Mouse (Mus musculus): ENCODE data around the gene Rora. TPM values are rescaled to one million over a fixed set of nuclear protein-coding genes. Genes with fewer than 3 reads are reported as not detected.

Rora gene
- polyA plus RNA-seq, 1 experiment from 2014 or later = 7.5 TPM

DNA sequence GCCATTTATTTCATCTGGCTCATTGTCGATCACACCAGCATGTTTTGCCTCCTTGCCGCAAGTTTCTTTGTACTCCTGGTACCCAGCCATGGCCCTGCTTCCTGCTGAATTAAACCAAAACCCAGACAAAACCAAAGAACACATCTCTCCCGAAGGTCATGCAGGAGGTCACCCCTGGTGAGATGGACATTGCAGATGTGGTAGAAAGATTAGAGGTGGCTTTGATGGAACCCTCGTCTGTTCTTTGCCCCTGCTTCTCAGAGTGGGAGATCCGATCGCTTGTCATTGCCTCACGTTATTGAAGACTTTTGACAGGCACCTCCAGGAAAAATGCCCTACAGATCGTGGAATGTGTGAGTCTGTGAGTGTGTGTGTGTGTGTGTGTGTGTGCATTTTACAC, 616.8 kb downstream of the Rora start:
- H3K27me3 ChIP-seq (ENCODE audit: control insufficient read depth, insufficient read depth, low read length) = no peaks in the 10 kb centered on the region
- no peak for ATAC-seq (ENCODE audit: low FRiP score, low TSS enrichment)
- no peak overlapping the region for H3K9ac ChIP-seq (ENCODE audit: low read length)
- no peaks in the 10 kb centered on the region for H3K36me3 ChIP-seq (ENCODE audit: control insufficient read depth, insufficient read depth, low read length)
- H3K9me3 ChIP-seq (ENCODE audit: control insufficient read depth, low read length) = no peaks in the 10 kb centered on the region
- no peak overlapping the region for H3K27ac ChIP-seq (replicated peaks)
- WGBS = 79% methylated on average over 8 of the region's 8 CpGs
- no peak for DNase-seq (ENCODE audit: low spot score)
- H3K4me1 ChIP-seq (replicated peaks; ENCODE audit: control insufficient read depth, insufficient read depth) = no peaks in the 10 kb centered on the region
- TF ChIP-seq EP300 (optimal IDR thresholded peaks at IDR 0.05) (no peak), CTCF (IDR thresholded peaks at IDR 0.05; ENCODE audit: low read depth) (no peak)
- no peak overlapping the region for H3K4me2 ChIP-seq (replicated peaks; ENCODE audit: low read depth)
- H3K4me3 ChIP-seq (ENCODE audit: low read depth, low read length) = no peak overlapping the region

DNA sequence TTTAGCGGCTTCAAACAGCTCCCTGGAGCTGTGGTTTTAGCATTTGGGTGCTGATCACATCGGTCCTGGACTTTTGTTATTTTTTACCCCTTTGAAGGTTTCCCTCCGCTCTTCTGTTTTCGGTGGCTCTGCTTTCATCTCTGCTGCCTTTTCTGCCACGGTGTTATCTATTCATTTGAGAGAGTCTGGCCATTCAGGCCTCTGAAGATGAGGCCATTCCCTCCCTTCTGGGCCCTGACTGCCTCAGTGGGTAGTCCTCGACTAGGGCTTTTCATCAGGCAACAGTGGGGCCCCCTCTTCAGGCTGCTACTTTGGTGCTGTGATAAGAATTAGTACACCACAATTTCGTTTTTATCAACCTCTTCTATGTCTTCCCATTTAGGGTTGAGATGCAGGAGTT, 617.3 kb downstream of the Rora start:
- Histone ChIP-seq H3K4me2 (replicated peaks; ENCODE audit: low read depth) (no peak overlapping the region), H3K4me1 (replicated peaks; ENCODE audit: control insufficient read depth, insufficient read depth) (no peaks in the 10 kb centered on the region), H3K9me3 (ENCODE audit: control insufficient read depth, low read length) (no peaks in the 10 kb centered on the region), H3K36me3 (ENCODE audit: control insufficient read depth, insufficient read depth, low read length) (no peaks in the 10 kb centered on the region), H3K27me3 (ENCODE audit: control insufficient read depth, insufficient read depth, low read length) (no peaks in the 10 kb centered on the region), H3K27ac (replicated peaks) (no peak overlapping the region), H3K4me3 (ENCODE audit: low read depth, low read length) (no peak overlapping the region), H3K9ac (ENCODE audit: low read length) (no peak overlapping the region)
- ATAC-seq (ENCODE audit: low FRiP score, low TSS enrichment) (no peak), DNase-seq (ENCODE audit: low spot score) (no peak)
- no peak for TF ChIP-seq CTCF (IDR thresholded peaks at IDR 0.05; ENCODE audit: low read depth)
- TF ChIP-seq EP300 (optimal IDR thresholded peaks at IDR 0.05) = no peak
- 56% methylated on average over 7 of the region's 7 CpGs for WGBS

DNA sequence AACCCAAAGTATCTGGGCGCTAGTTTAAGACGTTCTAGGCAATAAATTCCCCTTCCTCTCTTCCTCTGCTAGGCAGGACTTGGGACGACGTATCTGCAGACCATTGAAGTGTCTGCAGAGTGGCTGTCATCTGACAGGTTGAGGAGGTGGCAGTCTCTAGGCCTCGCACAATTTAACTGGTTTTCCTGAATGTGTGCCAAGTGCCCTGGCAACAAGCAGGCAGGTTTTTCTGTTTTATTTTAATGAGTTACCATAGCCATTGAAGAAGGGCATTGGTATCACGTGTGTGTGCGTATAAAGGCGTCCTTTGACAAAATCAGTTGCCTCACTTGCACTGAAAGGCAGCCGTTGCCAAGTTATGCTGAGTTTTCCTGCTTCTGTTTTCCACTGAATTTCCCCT, 619.3 kb downstream of the Rora start:
- Histone ChIP-seq H3K9ac (ENCODE audit: low read length) (no peak overlapping the region), H3K4me3 (ENCODE audit: low read depth, low read length) (no peak overlapping the region), H3K4me1 (replicated peaks; ENCODE audit: control insufficient read depth, insufficient read depth) (no peaks in the 10 kb centered on the region), H3K36me3 (ENCODE audit: control insufficient read depth, insufficient read depth, low read length) (no peaks in the 10 kb centered on the region), H3K9me3 (ENCODE audit: control insufficient read depth, low read length) (no peaks in the 10 kb centered on the region), H3K4me2 (replicated peaks; ENCODE audit: low read depth) (no peak overlapping the region), H3K27ac (replicated peaks) (no peak overlapping the region), H3K27me3 (ENCODE audit: control insufficient read depth, insufficient read depth, low read length) (no peaks in the 10 kb centered on the region)
- ATAC-seq (ENCODE audit: low FRiP score, low TSS enrichment) (no peak), DNase-seq (ENCODE audit: low spot score) (no peak)
- 68% methylated on average over 9 of the region's 9 CpGs for WGBS
- TF ChIP-seq CTCF (IDR thresholded peaks at IDR 0.05; ENCODE audit: low read depth) (no peak), EP300 (optimal IDR thresholded peaks at IDR 0.05) (no peak)

DNA sequence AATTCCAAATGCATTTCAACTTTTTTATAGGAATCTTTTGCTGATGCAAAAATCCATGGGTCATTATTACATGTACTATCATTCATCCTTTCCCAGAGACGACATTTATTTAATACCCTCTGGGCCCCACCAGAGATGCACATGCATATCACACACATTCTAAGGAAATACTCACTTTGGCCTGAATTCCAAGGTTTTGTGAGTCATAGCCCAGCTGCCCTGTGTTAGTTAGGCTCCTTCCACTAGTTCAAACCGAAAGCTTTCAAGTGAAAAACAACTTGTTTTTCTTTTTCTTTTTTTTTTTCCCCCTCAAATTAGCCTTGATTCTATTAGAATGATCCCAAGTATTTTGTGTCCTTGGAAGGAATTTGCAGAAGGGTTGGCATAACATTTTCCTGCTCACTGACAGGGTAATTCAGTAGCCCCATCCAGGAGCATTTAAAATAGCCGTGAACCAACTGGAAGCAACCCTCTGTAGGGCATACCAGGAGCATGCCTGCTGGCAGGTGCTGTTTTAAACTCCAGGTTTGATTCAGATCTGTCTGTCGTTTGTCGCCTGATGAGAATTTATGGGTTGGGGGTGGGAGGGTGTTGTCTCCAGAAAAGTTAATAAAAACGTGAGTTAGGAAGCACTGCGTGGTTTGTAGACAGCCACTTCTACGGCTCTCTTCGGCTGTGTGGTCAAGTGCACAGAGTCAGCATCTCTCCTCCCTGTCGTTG, 621.3 kb downstream of the Rora start:
- Histone ChIP-seq H3K9me3 (ENCODE audit: control insufficient read depth, low read length) (no peaks in the 10 kb centered on the region), H3K27me3 (ENCODE audit: control insufficient read depth, insufficient read depth, low read length) (no peaks in the 10 kb centered on the region), H3K4me1 (replicated peaks; ENCODE audit: control insufficient read depth, insufficient read depth) (no peaks in the 10 kb centered on the region), H3K36me3 (ENCODE audit: control insufficient read depth, insufficient read depth, low read length) (no peaks in the 10 kb centered on the region), H3K9ac (ENCODE audit: low read length) (no peak overlapping the region), H3K4me3 (ENCODE audit: low read depth, low read length) (no peak overlapping the region), H3K4me2 (replicated peaks; ENCODE audit: low read depth) (no peak overlapping the region), H3K27ac (replicated peaks) (no peak overlapping the region)
- WGBS = 70% methylated on average over 10 of the region's 10 CpGs
- ATAC-seq (ENCODE audit: low FRiP score, low TSS enrichment) = no peak
- TF ChIP-seq CTCF (IDR thresholded peaks at IDR 0.05; ENCODE audit: low read depth) (no peak), EP300 (optimal IDR thresholded peaks at IDR 0.05) (no peak)
- DNase-seq (ENCODE audit: low spot score) = no peak

DNA sequence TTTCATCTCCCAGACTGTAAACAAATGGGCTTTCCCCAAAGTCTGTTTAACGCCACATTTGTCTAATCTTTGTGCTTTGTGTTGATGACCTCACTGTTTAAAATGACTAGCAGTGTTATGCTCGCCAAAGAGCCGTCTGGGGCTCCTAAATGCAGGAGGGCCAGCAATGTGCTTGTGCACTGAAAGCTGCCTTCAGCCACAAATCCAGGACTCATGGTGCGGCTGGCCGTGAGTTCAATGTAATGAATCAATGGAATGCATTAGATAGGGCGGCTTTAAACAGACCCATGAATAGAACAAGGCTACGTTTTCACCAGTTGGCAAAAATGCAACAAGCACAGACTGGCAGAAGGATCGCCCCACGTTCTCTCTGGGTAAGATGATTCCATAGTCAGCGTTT, 623.7 kb downstream of the Rora start:
- Histone ChIP-seq H3K4me2 (replicated peaks; ENCODE audit: low read depth) (no peak overlapping the region), H3K9me3 (ENCODE audit: control insufficient read depth, low read length) (no peaks in the 10 kb centered on the region), H3K36me3 (ENCODE audit: control insufficient read depth, insufficient read depth, low read length) (no peaks in the 10 kb centered on the region), H3K9ac (ENCODE audit: low read length) (no peak overlapping the region), H3K27ac (replicated peaks) (no peak overlapping the region), H3K27me3 (ENCODE audit: control insufficient read depth, insufficient read depth, low read length) (no peaks in the 10 kb centered on the region), H3K4me3 (ENCODE audit: low read depth, low read length) (no peak overlapping the region), H3K4me1 (replicated peaks; ENCODE audit: control insufficient read depth, insufficient read depth) (no peaks in the 10 kb centered on the region)
- WGBS = 35% methylated on average over 10 of the region's 10 CpGs
- DNase-seq (ENCODE audit: low spot score) (no peak), ATAC-seq (ENCODE audit: low FRiP score, low TSS enrichment) (no peak)
- TF ChIP-seq CTCF (IDR thresholded peaks at IDR 0.05; ENCODE audit: low read depth) (no peak), EP300 (optimal IDR thresholded peaks at IDR 0.05) (no peak)

DNA sequence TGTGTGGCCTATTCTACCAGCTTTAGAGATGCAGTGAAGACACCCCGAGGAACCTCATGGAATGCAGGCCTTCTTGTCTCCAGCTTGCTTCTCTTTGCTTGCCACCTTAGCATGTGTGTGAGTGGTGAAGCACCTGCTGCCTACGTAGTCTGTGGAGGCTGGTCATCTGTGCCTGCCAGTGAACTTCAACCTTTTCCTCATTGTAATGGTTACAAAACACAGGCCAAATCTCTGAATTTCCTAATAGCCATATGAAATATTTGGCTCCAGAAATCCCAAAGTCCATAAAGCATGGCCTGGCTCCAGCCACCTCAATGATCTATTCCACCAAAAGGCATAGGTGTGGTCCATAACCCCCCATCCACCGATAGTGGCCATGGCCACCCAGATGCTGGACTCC, 631.4 kb downstream of the Rora start:
- no peak overlapping the region for H3K9ac ChIP-seq (ENCODE audit: low read length)
- no peak for TF ChIP-seq CTCF (IDR thresholded peaks at IDR 0.05; ENCODE audit: low read depth)
- no peak for TF ChIP-seq EP300 (optimal IDR thresholded peaks at IDR 0.05)
- no peak for DNase-seq (ENCODE audit: low spot score)
- no peak overlapping the region for H3K27ac ChIP-seq (replicated peaks)
- no peaks in the 10 kb centered on the region for H3K27me3 ChIP-seq (ENCODE audit: control insufficient read depth, insufficient read depth, low read length)
- ATAC-seq (ENCODE audit: low FRiP score, low TSS enrichment) = no peak
- no peak overlapping the region for H3K4me2 ChIP-seq (replicated peaks; ENCODE audit: low read depth)
- no peak overlapping the region for H3K4me3 ChIP-seq (ENCODE audit: low read depth, low read length)
- no peaks in the 10 kb centered on the region for H3K9me3 ChIP-seq (ENCODE audit: control insufficient read depth, low read length)
- no peaks in the 10 kb centered on the region for H3K4me1 ChIP-seq (replicated peaks; ENCODE audit: control insufficient read depth, insufficient read depth)
- H3K36me3 ChIP-seq (ENCODE audit: control insufficient read depth, insufficient read depth, low read length) = no peaks in the 10 kb centered on the region
- 93% methylated on average over 3 of the region's 3 CpGs for WGBS

Measured in stomach, postnatal 0 days (tissue).